Mouse (Mus musculus): ENCODE results near the gene Atp8a2. TPM values are rescaled to one million over a fixed set of nuclear protein-coding genes. Genes with fewer than 3 reads are reported as not detected.

The Atp8a2 gene
- polyA plus RNA-seq, 1 experiment = 24.7 TPM

DNA sequence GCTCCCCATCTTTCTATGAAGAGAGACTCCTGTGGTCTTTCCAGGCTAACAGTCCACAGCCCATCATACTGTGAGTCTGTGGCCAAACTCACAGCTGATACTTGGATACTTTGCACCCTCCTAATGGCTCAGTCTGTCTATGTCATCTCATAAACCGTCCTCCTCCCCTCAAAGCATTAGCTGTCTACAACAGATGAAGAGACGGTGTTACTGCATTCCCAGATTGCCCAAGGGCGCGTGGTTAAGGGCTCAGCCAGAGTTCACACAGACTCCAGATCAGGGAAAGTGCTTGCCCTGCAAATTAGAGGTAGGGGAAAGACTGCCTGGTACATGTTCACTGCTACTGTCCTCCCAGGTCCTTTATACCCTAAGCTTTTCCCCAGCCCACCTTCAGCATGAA, 515.1 kb downstream of the Atp8a2 start:
- no peak for TF ChIP-seq CTCF (IDR thresholded peaks at IDR 0.05; ENCODE audit: borderline replicate concordance, insufficient read depth, low read depth, low read length)
- no peak for TF ChIP-seq POLR2A (IDR thresholded peaks at IDR 0.05; ENCODE audit: borderline replicate concordance, insufficient read depth, low read length)
- no peak overlapping the region for H3K27ac ChIP-seq (ENCODE audit: insufficient read depth, low read length)
- H3K27me3 ChIP-seq (ENCODE audit: control insufficient read depth, insufficient read depth, low read length) = no peaks in the 10 kb centered on the region
- H3K4me1 ChIP-seq (ENCODE audit: control insufficient read depth, insufficient read depth, low read length) = no peaks in the 10 kb centered on the region; the same call in 1 of the 2 replicates
- no peak for DNase-seq
- WGBS = 48% methylated on average over 4 of the region's 4 CpGs
- H3K4me3 ChIP-seq (replicated peaks; ENCODE audit: insufficient read depth, low read depth, low read length) = no peak overlapping the region

DNA sequence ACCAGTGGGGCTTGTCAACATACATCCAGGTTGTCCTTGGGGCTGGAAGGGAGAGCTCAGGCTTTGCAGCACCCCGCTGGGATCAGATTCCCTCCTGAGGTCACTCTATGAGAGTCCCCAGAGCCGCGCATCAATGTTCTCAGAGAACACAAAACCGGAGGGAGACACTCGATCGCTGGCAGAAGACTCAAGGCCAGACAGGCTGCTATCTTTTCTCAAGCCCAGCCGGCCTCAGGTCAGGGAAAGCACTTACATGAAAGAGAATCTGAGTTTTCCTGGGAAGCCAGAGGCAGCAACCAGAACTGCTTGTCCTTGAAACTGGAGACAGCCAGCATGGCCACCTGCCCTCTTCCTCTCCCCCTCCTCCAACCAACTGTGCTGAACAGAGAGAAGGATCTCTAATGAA, 519.4 kb downstream of the Atp8a2 start:
- H3K4me3 ChIP-seq (replicated peaks; ENCODE audit: insufficient read depth, low read depth, low read length) = no peak overlapping the region
- no peaks in the 10 kb centered on the region for H3K4me1 ChIP-seq (ENCODE audit: control insufficient read depth, insufficient read depth, low read length)
- DNase-seq = no peak
- WGBS = 76% methylated on average over 7 of the region's 7 CpGs
- H3K27me3 ChIP-seq (ENCODE audit: control insufficient read depth, insufficient read depth, low read length) = no peaks in the 10 kb centered on the region
- H3K27ac ChIP-seq (ENCODE audit: insufficient read depth, low read length) = no peak overlapping the region
- no peak for TF ChIP-seq POLR2A (IDR thresholded peaks at IDR 0.05; ENCODE audit: borderline replicate concordance, insufficient read depth, low read length)
- TF ChIP-seq CTCF (IDR thresholded peaks at IDR 0.05; ENCODE audit: borderline replicate concordance, insufficient read depth, low read depth, low read length) = no peak

DNA sequence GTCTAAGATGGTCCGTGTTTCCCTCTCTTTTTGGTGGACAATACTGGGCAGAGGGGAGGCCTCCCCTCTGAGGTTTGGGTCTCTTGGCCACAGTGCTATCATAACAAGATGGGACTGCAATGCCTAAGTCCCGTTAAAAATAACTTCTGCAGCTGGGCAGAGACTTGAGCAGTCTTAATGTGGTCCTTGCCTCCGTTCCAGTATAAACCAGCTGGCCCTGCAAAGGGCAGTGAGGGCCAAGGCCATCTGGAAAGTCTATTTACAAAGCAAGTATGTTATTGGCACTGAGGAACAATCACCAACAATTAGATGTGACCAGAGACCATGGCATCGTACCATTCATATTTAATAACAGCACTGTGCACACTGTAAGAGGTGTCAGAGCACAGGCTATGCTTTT, 521.6 kb downstream of the Atp8a2 start:
- no peaks in the 10 kb centered on the region for H3K4me1 ChIP-seq (ENCODE audit: control insufficient read depth, insufficient read depth, low read length)
- TF ChIP-seq CTCF (IDR thresholded peaks at IDR 0.05; ENCODE audit: borderline replicate concordance, insufficient read depth, low read depth, low read length) (no peak), POLR2A (IDR thresholded peaks at IDR 0.05; ENCODE audit: borderline replicate concordance, insufficient read depth, low read length) (no peak)
- H3K27ac ChIP-seq (ENCODE audit: insufficient read depth, low read length) = no peak overlapping the region
- H3K4me3 ChIP-seq (replicated peaks; ENCODE audit: insufficient read depth, low read depth, low read length) = no peak overlapping the region
- no peaks in the 10 kb centered on the region for H3K27me3 ChIP-seq (ENCODE audit: control insufficient read depth, insufficient read depth, low read length)
- WGBS = 35% methylated on average over 4 of the region's 4 CpGs
- no peak for DNase-seq

DNA sequence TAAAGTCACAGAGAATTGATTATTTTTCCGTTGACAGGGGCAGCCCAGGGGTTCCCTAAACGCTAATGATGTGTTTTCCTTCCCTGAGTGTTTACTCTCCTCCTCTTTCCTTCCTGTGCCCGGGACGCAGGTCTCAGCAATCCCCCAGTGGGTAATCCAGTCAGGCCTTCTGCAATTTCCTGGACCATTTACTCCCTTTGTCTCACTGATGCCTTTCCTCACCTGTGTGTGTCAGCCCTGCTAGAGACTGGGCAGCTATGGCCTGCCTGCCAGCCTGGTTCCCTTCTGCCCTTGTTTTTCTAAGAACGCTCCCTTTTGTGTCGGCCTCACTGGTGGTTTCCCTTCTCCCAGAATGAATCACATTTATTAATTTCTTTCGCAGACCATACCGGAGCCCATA, 522.4 kb downstream of the Atp8a2 start:
- Histone ChIP-seq H3K4me3 (replicated peaks; ENCODE audit: insufficient read depth, low read depth, low read length) (no peak overlapping the region), H3K27ac (ENCODE audit: insufficient read depth, low read length) (no peak overlapping the region), H3K27me3 (ENCODE audit: control insufficient read depth, insufficient read depth, low read length) (no peaks in the 10 kb centered on the region), H3K4me1 (ENCODE audit: control insufficient read depth, insufficient read depth, low read length) (no peaks in the 10 kb centered on the region)
- DNase-seq = no peak
- 60% methylated on average over 8 of the region's 8 CpGs for WGBS
- TF ChIP-seq CTCF (IDR thresholded peaks at IDR 0.05; ENCODE audit: borderline replicate concordance, insufficient read depth, low read depth, low read length) (no peak), POLR2A (IDR thresholded peaks at IDR 0.05; ENCODE audit: borderline replicate concordance, insufficient read depth, low read length) (no peak)

DNA sequence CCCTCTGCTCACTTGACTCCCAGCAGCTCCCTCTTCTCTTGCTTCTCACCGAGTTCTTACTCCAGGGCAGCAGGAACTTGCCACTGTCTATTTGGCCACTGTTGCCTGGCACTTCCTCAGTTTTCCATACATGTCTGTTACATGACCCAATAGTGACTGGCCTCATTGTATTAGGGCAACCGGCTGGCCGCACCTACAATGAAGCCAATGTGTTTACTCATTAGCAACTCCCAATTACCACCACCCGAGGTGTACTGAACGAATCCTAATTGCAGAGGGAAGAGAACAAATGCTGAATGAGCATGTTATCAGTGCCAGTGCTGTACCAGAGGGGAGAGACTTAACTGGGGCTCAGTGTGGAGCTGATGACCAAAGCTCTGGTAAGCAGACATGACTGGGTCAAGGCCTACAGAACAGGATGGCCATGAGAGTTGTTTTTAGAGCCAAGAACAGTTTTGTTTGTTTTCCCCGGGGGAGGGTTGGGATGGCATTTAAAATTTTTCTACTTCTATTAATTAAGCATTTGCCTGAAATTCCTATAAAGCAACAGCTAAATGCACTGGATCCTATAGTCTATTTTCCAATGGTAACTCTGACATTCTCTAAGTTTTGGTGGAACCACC, 524.0 kb downstream of the Atp8a2 start:
- Histone ChIP-seq H3K4me3 (replicated peaks; ENCODE audit: insufficient read depth, low read depth, low read length) (no peak overlapping the region), H3K27ac (ENCODE audit: insufficient read depth, low read length) (no peak overlapping the region), H3K4me1 (ENCODE audit: control insufficient read depth, insufficient read depth, low read length) (no peaks in the 10 kb centered on the region), H3K27me3 (ENCODE audit: control insufficient read depth, insufficient read depth, low read length) (no peaks in the 10 kb centered on the region)
- DNase-seq = no peak
- no peak for TF ChIP-seq CTCF (IDR thresholded peaks at IDR 0.05; ENCODE audit: borderline replicate concordance, insufficient read depth, low read depth, low read length)
- no peak for TF ChIP-seq POLR2A (IDR thresholded peaks at IDR 0.05; ENCODE audit: borderline replicate concordance, insufficient read depth, low read length)
- WGBS = 73% methylated on average over 6 of the region's 6 CpGs

DNA sequence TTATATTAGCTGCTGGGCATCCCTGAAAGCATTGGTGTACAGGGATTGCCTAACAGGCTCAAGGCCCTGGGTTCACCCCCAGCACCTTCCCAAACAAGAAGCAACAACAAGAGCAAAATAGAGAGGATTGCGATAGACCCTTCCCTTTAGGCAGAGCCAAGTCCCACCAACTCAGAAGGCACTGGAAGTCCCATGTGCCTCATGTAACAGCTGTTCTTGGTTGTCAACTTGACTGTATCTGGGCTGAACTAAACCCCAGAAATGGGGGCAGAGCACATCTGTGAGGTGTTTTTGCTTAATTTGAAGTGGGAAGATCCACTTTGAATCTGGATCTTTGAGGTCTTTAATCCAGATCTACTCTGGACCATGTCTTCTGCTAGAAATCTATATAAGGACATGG, 539.9 kb downstream of the Atp8a2 start:
- 89% methylated on average over 1 of the region's 1 CpGs for WGBS
- H3K27me3 ChIP-seq (ENCODE audit: control insufficient read depth, insufficient read depth, low read length) = no peaks in the 10 kb centered on the region
- no peak for TF ChIP-seq CTCF (IDR thresholded peaks at IDR 0.05; ENCODE audit: borderline replicate concordance, insufficient read depth, low read depth, low read length)
- no peak for TF ChIP-seq POLR2A (IDR thresholded peaks at IDR 0.05; ENCODE audit: borderline replicate concordance, insufficient read depth, low read length)
- DNase-seq = no peak
- H3K27ac ChIP-seq (ENCODE audit: insufficient read depth, low read length) = no peak overlapping the region
- no peak overlapping the region for H3K4me3 ChIP-seq (replicated peaks; ENCODE audit: insufficient read depth, low read depth, low read length)
- H3K4me1 ChIP-seq (ENCODE audit: control insufficient read depth, insufficient read depth, low read length) = no peaks in the 10 kb centered on the region

DNA sequence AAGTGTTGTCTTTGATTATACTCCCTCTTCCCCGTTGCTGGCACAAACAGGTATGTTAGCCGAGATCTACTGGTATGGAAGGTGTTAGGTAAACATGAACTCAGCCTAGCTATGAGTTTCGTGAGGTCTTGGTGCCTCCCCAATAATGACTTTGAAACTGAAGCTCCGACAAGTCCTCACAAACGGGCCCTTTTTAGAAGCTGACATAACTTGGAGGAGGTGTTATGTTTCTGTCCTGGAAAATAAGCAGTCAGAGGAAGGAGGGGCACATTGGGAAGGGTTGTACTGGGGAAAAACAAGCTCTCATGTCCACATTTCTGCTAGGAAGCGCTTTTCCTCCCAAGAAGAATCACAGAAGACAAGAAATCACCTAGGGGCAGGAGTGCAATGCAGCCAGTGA, 540.4 kb downstream of the Atp8a2 start:
- no peaks in the 10 kb centered on the region for H3K27me3 ChIP-seq (ENCODE audit: control insufficient read depth, insufficient read depth, low read length)
- no peaks in the 10 kb centered on the region for H3K4me1 ChIP-seq (ENCODE audit: control insufficient read depth, insufficient read depth, low read length)
- H3K4me3 ChIP-seq (replicated peaks; ENCODE audit: insufficient read depth, low read depth, low read length) = no peak overlapping the region
- DNase-seq = no peak
- TF ChIP-seq CTCF (IDR thresholded peaks at IDR 0.05; ENCODE audit: borderline replicate concordance, insufficient read depth, low read depth, low read length) (no peak), POLR2A (IDR thresholded peaks at IDR 0.05; ENCODE audit: borderline replicate concordance, insufficient read depth, low read length) (no peak)
- H3K27ac ChIP-seq (ENCODE audit: insufficient read depth, low read length) = no peak overlapping the region
- 90% methylated on average over 6 of the region's 6 CpGs for WGBS

DNA sequence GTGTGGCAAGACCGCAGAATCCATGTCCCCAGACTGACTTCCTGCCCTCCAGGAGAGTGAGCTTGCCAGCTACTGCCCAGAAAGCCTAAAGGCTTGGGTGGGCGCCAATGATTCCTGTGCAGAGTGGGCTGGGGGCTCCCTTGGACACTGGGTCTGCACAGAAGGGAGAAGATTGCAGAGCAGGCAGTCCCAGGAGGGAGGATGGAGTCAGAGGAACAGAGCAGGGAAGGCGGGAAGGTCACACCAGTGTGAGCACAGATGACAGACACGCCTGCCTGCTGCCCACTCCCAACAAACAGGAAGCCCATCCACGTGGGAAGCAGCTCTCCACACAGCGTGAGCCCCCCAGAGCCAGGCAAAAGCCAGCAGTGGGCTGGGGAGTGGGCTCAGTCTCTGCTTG, 547.6 kb downstream of the Atp8a2 start:
- no peaks in the 10 kb centered on the region for H3K4me1 ChIP-seq (ENCODE audit: control insufficient read depth, insufficient read depth, low read length)
- no peaks in the 10 kb centered on the region for H3K27me3 ChIP-seq (ENCODE audit: control insufficient read depth, insufficient read depth, low read length)
- H3K4me3 ChIP-seq (replicated peaks; ENCODE audit: insufficient read depth, low read depth, low read length) = no peak overlapping the region
- 26% methylated on average over 6 of the region's 6 CpGs for WGBS
- H3K27ac ChIP-seq (ENCODE audit: insufficient read depth, low read length) = no peak overlapping the region
- no peak for DNase-seq
- no peak for TF ChIP-seq POLR2A (IDR thresholded peaks at IDR 0.05; ENCODE audit: borderline replicate concordance, insufficient read depth, low read length)

Measured in cerebellum, adult 2 months (tissue).